Mouse (Mus musculus): Measurements from ENCODE around the gene Net1. TPM values are rescaled to one million over a fixed set of nuclear protein-coding genes. Genes with fewer than 3 reads are reported as not detected.

Net1 gene
- polyA plus RNA-seq, 1 experiment: not detected

- TF ChIP-seq POLR2A (IDR thresholded peaks at IDR 0.05; ENCODE audit: insufficient read depth, low read depth, low read length) (peak; percentile 86), CTCF (IDR thresholded peaks at IDR 0.05; ENCODE audit: insufficient read depth, low read depth, low read length) (no peak)
- H3K27ac ChIP-seq (ENCODE audit: insufficient read depth, low read depth, low read length): no peak overlapping the region
- no peaks in the 10 kb centered on the region for H3K4me1 ChIP-seq (ENCODE audit: control insufficient read depth, insufficient read depth, low read length)
- peak overlapping the region; percentile 53 for H3K4me3 ChIP-seq (ENCODE audit: insufficient read depth, low read depth, low read length)
- WGBS: under 1% methylated on average over 35 of the region's 35 CpGs
Measured at GRCm38 (mm10) chr13:3893126-3893734, 24.8 kb downstream of the Net1 start.

GRCm38 (mm10) chr13:3892601-3893000, 25.4 kb downstream of the Net1 start:
- no peak for TF ChIP-seq CTCF (IDR thresholded peaks at IDR 0.05; ENCODE audit: insufficient read depth, low read depth, low read length)
- TF ChIP-seq POLR2A (IDR thresholded peaks at IDR 0.05; ENCODE audit: insufficient read depth, low read depth, low read length): no peak
- Histone ChIP-seq H3K4me3 (ENCODE audit: insufficient read depth, low read depth, low read length) (no peak overlapping the region), H3K27ac (ENCODE audit: insufficient read depth, low read depth, low read length) (no peak overlapping the region), H3K4me1 (ENCODE audit: control insufficient read depth, insufficient read depth, low read length) (no peaks in the 10 kb centered on the region)
- 32% methylated on average over 7 of the region's 7 CpGs for WGBS

DNA sequence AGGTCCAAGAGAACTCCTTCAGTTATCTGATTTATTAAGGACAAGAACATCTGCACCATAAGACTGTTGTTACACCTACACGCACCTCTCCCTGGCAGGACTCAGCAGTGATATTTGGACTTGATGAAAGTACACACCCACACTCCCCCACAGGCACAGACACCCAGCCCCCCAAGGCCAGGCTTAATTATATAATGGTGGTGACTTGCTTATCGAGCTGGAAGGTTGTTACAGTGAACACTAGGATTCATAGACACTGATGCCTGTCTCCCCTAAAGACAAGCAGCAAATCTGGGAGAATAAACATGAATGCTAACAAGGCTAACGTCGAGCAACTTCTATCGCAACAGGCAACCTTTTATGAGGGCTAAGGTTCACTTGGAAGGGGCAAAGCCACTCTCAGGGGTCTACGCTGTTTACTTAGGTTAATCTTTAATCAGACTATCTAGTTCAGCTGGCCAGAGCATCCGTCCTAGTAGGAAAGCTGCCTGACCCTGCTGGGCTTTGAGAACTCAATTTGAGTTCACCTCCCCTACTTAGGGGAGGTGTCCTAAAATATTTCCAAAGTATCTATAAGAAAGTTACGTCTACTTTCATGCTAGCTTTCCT, 26.4 kb downstream of the Net1 start:
- Histone ChIP-seq H3K27ac (ENCODE audit: insufficient read depth, low read depth, low read length) (no peak overlapping the region), H3K4me1 (ENCODE audit: control insufficient read depth, insufficient read depth, low read length) (no peaks in the 10 kb centered on the region), H3K4me3 (ENCODE audit: insufficient read depth, low read depth, low read length) (no peak overlapping the region)
- 63% methylated on average over 8 of the region's 8 CpGs for WGBS
- TF ChIP-seq POLR2A (IDR thresholded peaks at IDR 0.05; ENCODE audit: insufficient read depth, low read depth, low read length) (no peak), CTCF (IDR thresholded peaks at IDR 0.05; ENCODE audit: insufficient read depth, low read depth, low read length) (no peak)

- H3K4me3 ChIP-seq (ENCODE audit: insufficient read depth, low read depth, low read length): no peak overlapping the region
- no peak overlapping the region for H3K27ac ChIP-seq (ENCODE audit: insufficient read depth, low read depth, low read length)
- no peaks in the 10 kb centered on the region for H3K4me1 ChIP-seq (ENCODE audit: control insufficient read depth, insufficient read depth, low read length)
- TF ChIP-seq POLR2A (IDR thresholded peaks at IDR 0.05; ENCODE audit: insufficient read depth, low read depth, low read length) (no peak), CTCF (IDR thresholded peaks at IDR 0.05; ENCODE audit: insufficient read depth, low read depth, low read length) (no peak)
- 69% methylated on average over 8 of the region's 8 CpGs for WGBS
Measured at GRCm38 (mm10) chr13:3890061-3890460, 28.0 kb downstream of the Net1 start.

- TF ChIP-seq CTCF (IDR thresholded peaks at IDR 0.05; ENCODE audit: insufficient read depth, low read depth, low read length) (no peak), POLR2A (IDR thresholded peaks at IDR 0.05; ENCODE audit: insufficient read depth, low read depth, low read length) (no peak)
- WGBS: 91% methylated on average over 3 of the region's 3 CpGs
- H3K4me1 ChIP-seq (ENCODE audit: control insufficient read depth, insufficient read depth, low read length): no peaks in the 10 kb centered on the region
- no peak overlapping the region for H3K27ac ChIP-seq (ENCODE audit: insufficient read depth, low read depth, low read length)
- no peak overlapping the region for H3K4me3 ChIP-seq (ENCODE audit: insufficient read depth, low read depth, low read length)
Measured at GRCm38 (mm10) chr13:3889111-3889510, 28.9 kb downstream of the Net1 start.

DNA sequence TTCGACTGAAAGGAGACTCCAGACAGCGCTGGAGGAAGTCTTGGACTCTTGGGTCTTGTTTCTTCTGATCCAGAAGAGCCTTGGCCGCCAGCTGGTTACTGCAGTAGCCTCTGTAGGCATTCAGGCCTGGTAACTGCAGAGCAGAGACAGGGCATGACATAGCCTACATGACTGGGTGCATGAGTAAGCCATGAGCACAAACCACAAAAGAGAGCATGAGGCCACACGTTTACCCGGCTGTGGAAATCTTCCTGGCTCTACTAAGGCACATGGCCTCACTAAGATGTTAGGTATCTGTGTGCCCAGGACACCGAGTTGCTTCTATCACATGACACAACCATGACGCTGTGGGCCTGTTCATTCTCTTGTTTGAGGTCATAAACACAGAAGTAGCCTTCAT, 31.4 kb downstream of the Net1 start:
- WGBS: 97% methylated on average over 7 of the region's 7 CpGs
- no peak for TF ChIP-seq CTCF (IDR thresholded peaks at IDR 0.05; ENCODE audit: insufficient read depth, low read depth, low read length)
- no peak for TF ChIP-seq POLR2A (IDR thresholded peaks at IDR 0.05; ENCODE audit: insufficient read depth, low read depth, low read length)
- no peak overlapping the region for H3K27ac ChIP-seq (ENCODE audit: insufficient read depth, low read depth, low read length)

DNA sequence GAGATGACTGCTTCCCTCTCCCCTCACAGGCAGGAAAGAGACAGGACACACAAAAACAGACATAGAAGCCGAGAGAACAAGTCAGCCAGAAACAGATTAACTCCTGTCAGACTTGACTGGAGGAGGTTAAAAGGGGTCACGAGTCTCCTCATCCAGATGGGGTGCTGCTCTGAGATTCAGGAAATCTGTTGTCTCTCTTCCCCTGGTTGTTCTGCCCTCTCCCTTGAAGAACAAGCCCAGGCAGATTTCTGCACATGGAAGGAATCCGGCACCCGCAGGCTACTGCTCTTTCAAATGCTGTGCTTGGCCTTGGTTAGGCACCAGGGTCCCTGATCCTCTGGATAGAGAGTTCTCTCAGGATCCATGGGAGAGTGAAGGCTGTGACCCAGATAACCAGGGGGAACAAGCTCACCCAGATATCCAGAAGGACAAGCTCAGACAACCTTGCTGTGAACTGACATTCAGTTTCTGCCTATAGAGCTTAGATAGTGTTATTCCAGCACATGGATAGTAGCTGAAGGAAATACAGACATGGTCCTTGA, 40.3 kb downstream of the Net1 start:
- Histone ChIP-seq H3K27ac (ENCODE audit: insufficient read depth, low read depth, low read length) (no peak overlapping the region), H3K4me1 (ENCODE audit: control insufficient read depth, insufficient read depth, low read length) (no peaks in the 10 kb centered on the region), H3K4me3 (ENCODE audit: insufficient read depth, low read depth, low read length) (no peak overlapping the region)
- TF ChIP-seq CTCF (IDR thresholded peaks at IDR 0.05; ENCODE audit: insufficient read depth, low read depth, low read length): no peak
- TF ChIP-seq POLR2A (IDR thresholded peaks at IDR 0.05; ENCODE audit: insufficient read depth, low read depth, low read length): no peak
- WGBS: 75% methylated on average over 4 of the region's 4 CpGs

More for the DNA sequence above, 31.4 kb downstream of the Net1 start:
- Histone ChIP-seq H3K4me3 (ENCODE audit: insufficient read depth, low read depth, low read length) (no peak overlapping the region), H3K4me1 (ENCODE audit: control insufficient read depth, insufficient read depth, low read length) (no peaks in the 10 kb centered on the region)

GRCm38 (mm10) chr13:3877185-3877584, 40.8 kb downstream of the Net1 start:
- no peak for TF ChIP-seq POLR2A (IDR thresholded peaks at IDR 0.05; ENCODE audit: insufficient read depth, low read depth, low read length)
- TF ChIP-seq CTCF (IDR thresholded peaks at IDR 0.05; ENCODE audit: insufficient read depth, low read depth, low read length): no peak
- H3K27ac ChIP-seq (ENCODE audit: insufficient read depth, low read depth, low read length): no peak overlapping the region
- no peaks in the 10 kb centered on the region for H3K4me1 ChIP-seq (ENCODE audit: control insufficient read depth, insufficient read depth, low read length)
- WGBS: 84% methylated on average over 6 of the region's 6 CpGs
- no peak overlapping the region for H3K4me3 ChIP-seq (ENCODE audit: insufficient read depth, low read depth, low read length)

GRCm38 (mm10) chr13:3876448-3876847, 41.6 kb downstream of the Net1 start:
- Histone ChIP-seq H3K4me3 (ENCODE audit: insufficient read depth, low read depth, low read length) (no peak overlapping the region), H3K27ac (ENCODE audit: insufficient read depth, low read depth, low read length) (no peak overlapping the region), H3K4me1 (ENCODE audit: control insufficient read depth, insufficient read depth, low read length) (no peaks in the 10 kb centered on the region)
- TF ChIP-seq CTCF (IDR thresholded peaks at IDR 0.05; ENCODE audit: insufficient read depth, low read depth, low read length): no peak
- no peak for TF ChIP-seq POLR2A (IDR thresholded peaks at IDR 0.05; ENCODE audit: insufficient read depth, low read depth, low read length)
- 73% methylated on average over 6 of the region's 6 CpGs for WGBS

Data from olfactory bulb, adult 2 months (tissue).